Mouse (Mus musculus) erythroblast, adult 5-6 weeks (primary cell): Measurements from ENCODE around the gene Itgb1. TPM values are rescaled to one million over a fixed set of nuclear protein-coding genes. Genes with fewer than 3 reads are reported as not detected.

ENCODE experiments used
- total RNA-seq, 2 experiments: library from RNA; stranded (forward) in 1 of 2; stranded (reverse) in 1 of 2; fragments of 150-400 nt in 1 of 2; fragments of 200-764, 138-1000 nt in 1 of 2; gene quantifications; 2 replicates each; pipeline versions ENCODE4 v1.2.3 to v1.2.4; 2015 to 2017; ENCODE audit warnings: low replicate concordance in 2 of 2

Itgb1 gene
- total RNA-seq, 2 experiments from 2014 or later, result 33.8 to 56.3 TPM

Other genes starting within 250 kb of the Itgb1 start
- gene Gm3952, start 113.0 kb downstream of the Itgb1 start, total RNA-seq (2015; ENCODE audit: low replicate concordance), result not detected in 2 replicates
- gene Gm3952, start 113.0 kb downstream of the Itgb1 start, total RNA-seq (2017; ENCODE audit: low replicate concordance), result not detected in 2 replicates